Mouse (Mus musculus) limb, embryonic 10.5 days (tissue): Measurements from ENCODE around the gene Rgs14. TPM values are rescaled to one million over a fixed set of nuclear protein-coding genes. Genes with fewer than 3 reads are reported as not detected.

Experiments
- DNase-seq: peaks from one replicate; pipeline ENCODE4 v3.0.0-alpha.2; 2017; ENCODE audit warnings: low spot score
- H3K27ac ChIP-seq: fragments of 300-500 bp; sonication (generic); 2 replicates; pipeline ENCODE4 v1.5.1; 2016; ENCODE audit warnings: mild to moderate bottlenecking
- H3K27me3 ChIP-seq: fragments of 300-500 bp; sonication (generic); 2 replicates; pipeline ENCODE4 v1.6.1; 2016; ENCODE audit warnings: low read depth, mild to moderate bottlenecking; ENCODE audit not compliant: poor library complexity, severe bottlenecking
- H3K36me3 ChIP-seq: fragments of 300-500 bp; sonication (generic); 2 replicates; pipeline ENCODE4 v1.6.1; 2016; ENCODE audit warnings: mild to moderate bottlenecking, moderate library complexity
- H3K4me1 ChIP-seq: fragments of 300-500 bp; sonication (generic); 2 replicates; pipeline ENCODE4 v1.6.1; 2016
- H3K4me3 ChIP-seq: fragments of 300-500 bp; sonication (generic); 2 replicates; pipeline ENCODE4 v1.5.1; 2016; ENCODE audit warnings: mild to moderate bottlenecking, moderate library complexity
- H3K9me3 ChIP-seq: fragments of 300-500 bp; sonication (generic); replicated peaks from 2 replicates; pipeline ENCODE4 v1.6.1; 2016; ENCODE audit warnings: mild to moderate bottlenecking
- WGBS: fragments of 180-500 bp; shearing (Covaris S2); methylation state at CpG from one replicate; pipeline ENCODE4 v1.1.7; 2016; 5-methylcytosine and 5-hydroxymethylcytosine counted together
- polyA plus RNA-seq: library from polyadenylated mRNA; unstranded; fragments of >200 nt; fragmentation: Nextera tagmentation; extraction: Ambion mirVana; gene quantifications from 2 replicates; pipeline ENCODE4 v1.2.1, GENCODE M21; 2016

The Rgs14 gene
- 0.70 and 1.1 TPM in 2 replicates for polyA plus RNA-seq

GRCm38 (mm10) chr13:55369531-55370114 lies at the start of gene Rgs14:
Rgs14 (plus strand) TSS chr13:55369732.
- H3K27ac ChIP-seq: no peak within 1 kb of the TSS
- 66% methylated on average over 13 of the region's 13 CpGs for WGBS
- peaks cover 6% of the 10 kb centered on the region; the same call in 1 of the 2 replicates for H3K4me1 ChIP-seq
- H3K36me3 ChIP-seq: no peaks in the 10 kb centered on the region
- no peak for DNase-seq
- no peak within 1 kb of the TSS for H3K4me3 ChIP-seq
- H3K9me3 ChIP-seq: no peaks in the 10 kb centered on the region
- peaks cover 20% of the 10 kb centered on the region for H3K27me3 ChIP-seq

DNA sequence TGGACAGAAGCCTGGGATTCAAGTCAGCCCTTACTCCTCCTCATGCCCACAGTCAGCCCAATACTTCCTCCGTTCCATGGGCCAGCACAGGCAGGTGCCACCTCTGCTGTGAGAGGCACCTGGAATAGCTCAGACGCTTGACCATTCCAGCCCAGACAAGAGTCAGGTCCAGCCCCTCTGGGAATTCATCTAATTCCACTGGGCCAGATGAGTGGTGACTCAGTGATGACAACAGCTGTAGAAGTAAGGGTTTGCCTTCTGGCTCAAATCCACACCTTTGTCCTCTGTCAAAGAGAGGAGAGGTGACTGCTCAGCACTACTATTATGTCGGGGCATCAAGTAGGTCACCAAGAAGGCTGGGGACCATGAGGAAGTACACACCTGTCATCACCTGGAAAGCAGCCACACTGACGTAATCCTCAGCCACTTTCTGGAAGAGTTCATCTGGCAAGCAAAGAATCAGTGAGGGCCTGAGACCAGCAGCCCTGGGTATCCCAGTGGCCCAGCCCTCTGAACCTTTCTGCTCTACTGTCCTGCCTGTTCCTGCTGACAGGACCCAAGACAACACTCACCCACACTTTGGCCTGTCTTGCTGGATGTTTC lies 49.5 kb upstream of the Rgs14 start, which contains the start of gene Prelid1:
TSS of gene Prelid1 (plus strand) at position 570 of the 603 bp plus-strand sequence.
- no peaks in the 10 kb centered on the region for H3K27me3 ChIP-seq
- peaks cover 80% of the 10 kb centered on the region for H3K36me3 ChIP-seq
- H3K9me3 ChIP-seq: no peaks in the 10 kb centered on the region
- peak within 1 kb of the TSS; percentile 93 for H3K27ac ChIP-seq
- DNase-seq: no peak
- WGBS: 83% methylated on average over 4 of the region's 4 CpGs
- H3K4me1 ChIP-seq: peaks cover 27% of the 10 kb centered on the region
- H3K4me3 ChIP-seq: peak within 1 kb of the TSS; percentile 96

- peak within 1 kb of the TSS; percentile 96 for H3K4me3 ChIP-seq
- under 1% methylated on average over 73 of the region's 73 CpGs for WGBS
- peaks cover 78% of the 10 kb centered on the region for H3K36me3 ChIP-seq
- peak within 1 kb of the TSS; percentile 93 for H3K27ac ChIP-seq
- no peaks in the 10 kb centered on the region for H3K27me3 ChIP-seq
- peak; percentile 95 for DNase-seq
- H3K9me3 ChIP-seq: no peaks in the 10 kb centered on the region
- H3K4me1 ChIP-seq: peaks cover 31% of the 10 kb centered on the region
Measured at GRCm38 (mm10) chr13:55321434-55322129, 48.0 kb upstream of the Rgs14 start, which contains the start of gene Rab24. Rab24 (minus strand) TSS chr13:55321946.

GRCm38 (mm10) chr13:55322130-55322825 lies 47.3 kb upstream of the Rgs14 start:
- H3K36me3 ChIP-seq: peaks cover 76% of the 10 kb centered on the region

GRCm38 (mm10) chr13:55325596-55325995 lies 43.9 kb upstream of the Rgs14 start:
- peaks cover 43% of the 10 kb centered on the region for H3K36me3 ChIP-seq
- no peak for DNase-seq
- peaks cover 52% of the 10 kb centered on the region for H3K4me1 ChIP-seq
- H3K9me3 ChIP-seq: no peaks in the 10 kb centered on the region
- H3K4me3 ChIP-seq: no peak overlapping the region
- 84% methylated on average over 11 of the region's 11 CpGs for WGBS
- H3K27me3 ChIP-seq: peaks cover 5% of the 10 kb centered on the region; the same call in 1 of the 2 replicates
- H3K27ac ChIP-seq: no peak overlapping the region

More at GRCm38 (mm10) chr13:55322130-55322825, 47.3 kb upstream of the Rgs14 start:
- H3K27ac ChIP-seq: peak overlapping the region; percentile 93
- no peak for DNase-seq
- H3K9me3 ChIP-seq: no peaks in the 10 kb centered on the region
- H3K4me3 ChIP-seq: peak overlapping the region; percentile 96
- peaks cover 31% of the 10 kb centered on the region for H3K4me1 ChIP-seq
- H3K27me3 ChIP-seq: no peaks in the 10 kb centered on the region
- 3% methylated on average over 31 of the region's 31 CpGs for WGBS

DNA sequence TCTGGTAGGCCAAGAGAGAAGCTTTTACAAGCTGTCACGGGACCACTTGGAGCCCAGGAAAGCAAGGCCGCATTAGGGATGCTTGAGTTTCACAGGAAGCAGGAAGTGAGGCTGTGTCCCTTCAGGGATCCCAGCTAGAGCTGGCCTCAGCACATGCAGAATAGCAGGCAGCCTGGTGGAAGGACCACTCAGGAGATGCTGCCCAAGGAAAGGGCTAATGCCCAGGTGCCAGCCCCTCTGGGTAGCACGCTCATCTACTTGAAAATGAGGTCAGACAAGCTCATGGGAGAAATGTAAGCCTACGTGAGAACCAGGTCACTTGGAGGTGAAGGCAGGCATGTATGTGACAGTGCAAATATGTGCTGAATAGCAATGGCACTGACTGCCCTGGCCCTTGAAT lies 42.4 kb upstream of the Rgs14 start:
- Histone ChIP-seq H3K4me1 (peaks cover 49% of the 10 kb centered on the region), H3K36me3 (peaks cover 40% of the 10 kb centered on the region), H3K9me3 (no peaks in the 10 kb centered on the region)

DNA sequence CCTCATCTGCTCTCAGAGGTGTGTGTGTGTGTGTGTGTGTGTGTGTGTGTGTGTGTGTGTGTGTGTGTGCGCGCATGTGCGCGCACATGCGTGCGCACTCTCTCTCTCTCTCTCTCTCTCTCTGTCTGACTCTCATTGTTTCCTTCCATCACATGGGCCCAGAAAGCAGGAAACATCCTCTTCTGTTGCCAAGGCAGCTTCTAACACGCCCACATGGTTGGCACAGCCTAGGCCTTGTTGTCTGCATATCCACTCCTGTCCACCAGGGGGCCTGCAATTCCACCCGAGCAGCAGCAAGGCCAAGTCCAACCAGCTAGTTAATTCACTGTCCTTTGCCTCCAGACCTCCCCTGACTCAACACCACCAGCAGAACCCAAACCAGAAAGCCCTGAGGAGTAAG lies 41.9 kb upstream of the Rgs14 start:
- peak overlapping the region; percentile 6; the same call in 1 of the 2 replicates for H3K27ac ChIP-seq
- DNase-seq: peak; percentile 86
- H3K36me3 ChIP-seq: peaks cover 40% of the 10 kb centered on the region
- H3K27me3 ChIP-seq: peaks cover 5% of the 10 kb centered on the region; the same call in 1 of the 2 replicates
- H3K9me3 ChIP-seq: no peaks in the 10 kb centered on the region
- WGBS: 39% methylated on average over 8 of the region's 8 CpGs
- H3K4me3 ChIP-seq: peak overlapping the region; percentile 76
- peaks cover 46% of the 10 kb centered on the region for H3K4me1 ChIP-seq

More for the DNA sequence above, 42.4 kb upstream of the Rgs14 start:
- no peak overlapping the region for H3K27ac ChIP-seq
- 64% methylated on average over 4 of the region's 4 CpGs for WGBS
- H3K27me3 ChIP-seq: peaks cover 5% of the 10 kb centered on the region; the same call in 1 of the 2 replicates
- H3K4me3 ChIP-seq: no peak overlapping the region
- DNase-seq: no peak

GRCm38 (mm10) chr13:55328171-55328570 lies 41.4 kb upstream of the Rgs14 start:
- Histone ChIP-seq H3K27me3 (peaks cover 5% of the 10 kb centered on the region; the same call in 1 of the 2 replicates), H3K36me3 (peaks cover 36% of the 10 kb centered on the region), H3K27ac (peak overlapping the region; percentile 28; the same call in 1 of the 2 replicates), H3K9me3 (no peaks in the 10 kb centered on the region), H3K4me1 (peaks cover 41% of the 10 kb centered on the region), H3K4me3 (peak overlapping the region; percentile 76)
- WGBS: 81% methylated on average over 6 of the region's 6 CpGs
- DNase-seq: no peak

GRCm38 (mm10) chr13:55328641-55329040 lies 40.9 kb upstream of the Rgs14 start:
- Histone ChIP-seq H3K4me1 (peaks cover 37% of the 10 kb centered on the region), H3K27ac (0 out of 2 replicates have a peak overlapping the region, but pooled peaks have one; percentile 97), H3K4me3 (peak overlapping the region; percentile 76), H3K36me3 (peaks cover 32% of the 10 kb centered on the region), H3K9me3 (no peaks in the 10 kb centered on the region), H3K27me3 (peaks cover 5% of the 10 kb centered on the region; the same call in 1 of the 2 replicates)
- 86% methylated on average over 4 of the region's 4 CpGs for WGBS
- no peak for DNase-seq

DNA sequence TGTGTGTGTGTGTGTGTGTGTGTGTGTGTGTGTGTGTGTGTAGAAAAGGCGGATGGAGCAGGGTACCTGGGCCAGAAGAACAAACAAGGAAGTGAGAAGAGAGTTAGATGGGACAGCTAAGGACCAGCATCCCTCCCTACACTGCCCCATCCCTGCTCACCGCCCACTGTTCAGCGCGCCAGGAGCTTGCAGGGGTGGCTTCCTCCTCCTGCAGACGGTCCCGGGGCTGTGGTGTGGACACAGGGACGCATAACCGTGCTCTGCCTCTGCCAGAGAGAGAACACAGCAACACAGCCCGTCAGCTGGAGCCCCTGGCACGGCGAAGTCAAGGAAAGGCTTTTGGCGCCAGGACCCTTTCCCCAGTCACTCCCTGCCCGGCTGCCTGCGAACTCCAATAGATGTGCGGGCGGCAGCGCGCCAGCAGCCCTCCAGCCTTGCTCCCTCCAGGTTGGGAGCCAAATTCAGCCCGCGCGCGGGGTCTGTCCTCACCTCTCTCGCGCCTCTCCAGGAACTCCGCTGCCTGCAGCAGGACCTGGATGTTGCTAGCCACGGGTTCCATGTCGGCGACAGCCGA lies 40.3 kb upstream of the Rgs14 start:
- Histone ChIP-seq H3K36me3 (peaks cover 26% of the 10 kb centered on the region), H3K9me3 (no peaks in the 10 kb centered on the region), H3K27me3 (peaks cover 5% of the 10 kb centered on the region; the same call in 1 of the 2 replicates), H3K4me3 (peak overlapping the region; percentile 76), H3K27ac (peak overlapping the region; percentile 97), H3K4me1 (peaks cover 37% of the 10 kb centered on the region)
- under 1% methylated on average over 28 of the region's 29 CpGs for WGBS
- no peak for DNase-seq

GRCm38 (mm10) chr13:55329683-55330566 lies 39.6 kb upstream of the Rgs14 start, which contains the start of gene Mxd3:
Mxd3 (minus strand) TSS chr13:55329823.
- Histone ChIP-seq H3K27me3 (peaks cover 5% of the 10 kb centered on the region; the same call in 1 of the 2 replicates), H3K27ac (peak within 1 kb of the TSS; percentile 97), H3K9me3 (no peaks in the 10 kb centered on the region), H3K36me3 (peaks cover 20% of the 10 kb centered on the region), H3K4me3 (peak within 1 kb of the TSS; percentile 76), H3K4me1 (peaks cover 37% of the 10 kb centered on the region)
- DNase-seq: peak; percentile 95
- under 1% methylated on average over 81 of the region's 82 CpGs for WGBS
